Mouse (Mus musculus): ENCODE data around the gene Tubg1.

DNA sequence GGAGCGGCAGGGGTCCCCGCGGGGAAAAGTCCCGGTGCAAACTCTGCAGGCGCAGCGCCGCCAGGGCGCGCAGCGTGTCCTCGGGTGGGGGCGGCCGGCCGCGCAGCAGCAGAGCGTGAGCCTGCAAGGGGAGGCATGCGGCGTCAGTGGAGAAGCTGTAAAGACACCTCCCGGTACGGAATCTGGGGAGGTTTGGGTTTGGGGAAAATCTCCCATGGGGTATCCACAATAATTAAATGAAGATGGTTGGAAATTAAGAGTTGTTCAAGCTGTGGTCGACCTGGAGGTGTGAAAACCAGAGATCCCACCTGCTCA, 44.6 kb downstream of the Tubg1 start:
- no peak for TF ChIP-seq CTCF (IDR thresholded peaks at IDR 0.05)
- TF ChIP-seq POLR2A (IDR thresholded peaks at IDR 0.05; ENCODE audit: insufficient read depth, low read depth, low read length), result no peak

Measured in heart, adult 2 months (tissue).